Mouse (Mus musculus) kidney, adult 2 months (tissue): ENCODE results near the gene Inppl1.

Experiments
- CTCF ChIP-seq: fragments of 200-500 bp; conservative IDR thresholded peaks from 2 replicates; pipeline ENCODE4 v1.5.1; 2011; ENCODE audit warnings: low read depth, mild to moderate bottlenecking, control low read depth, low read length, moderate library complexity, mixed read lengths; ENCODE audit not compliant: insufficient read depth, insufficient read length
- POLR2A ChIP-seq: fragments of 200-500 bp; IDR thresholded peaks from one replicate; pipeline ENCODE4 v1.6.1; 2011; ENCODE audit warnings: low read depth, low read length, control low read depth

DNA sequence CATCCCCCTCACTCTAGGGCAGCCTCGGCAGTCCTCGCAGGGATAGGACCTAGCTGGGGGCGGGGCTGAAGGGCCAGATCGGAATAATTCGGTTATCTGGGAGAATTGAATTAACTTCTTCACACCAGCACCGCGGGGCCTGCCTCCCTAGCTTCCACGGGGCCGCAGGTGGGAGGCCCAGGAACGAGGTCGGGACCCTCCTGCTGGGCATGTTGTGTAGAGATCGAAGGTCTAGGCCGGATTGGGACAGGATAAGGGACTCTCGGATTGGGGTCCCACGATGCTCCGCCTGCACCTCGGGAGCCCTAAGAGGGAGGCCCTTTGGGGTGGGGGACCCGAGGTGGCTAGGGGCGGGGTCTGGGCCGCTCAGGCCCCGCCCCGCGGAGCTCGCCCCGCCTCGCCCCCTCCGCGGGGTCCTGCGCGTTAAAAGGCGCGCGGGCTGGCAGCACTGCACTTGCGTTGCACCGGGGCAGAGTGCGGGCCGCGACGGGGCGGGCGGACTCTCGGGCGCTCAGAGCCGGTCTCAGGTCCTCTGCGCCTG is 20.1 kb downstream of the Inppl1 start, which contains the start of gene Phox2a:
- TF ChIP-seq POLR2A (no peak), CTCF (no peak)
